ENCODE assay signal across 14 mouse cellular contexts in the genomic region with DNA sequence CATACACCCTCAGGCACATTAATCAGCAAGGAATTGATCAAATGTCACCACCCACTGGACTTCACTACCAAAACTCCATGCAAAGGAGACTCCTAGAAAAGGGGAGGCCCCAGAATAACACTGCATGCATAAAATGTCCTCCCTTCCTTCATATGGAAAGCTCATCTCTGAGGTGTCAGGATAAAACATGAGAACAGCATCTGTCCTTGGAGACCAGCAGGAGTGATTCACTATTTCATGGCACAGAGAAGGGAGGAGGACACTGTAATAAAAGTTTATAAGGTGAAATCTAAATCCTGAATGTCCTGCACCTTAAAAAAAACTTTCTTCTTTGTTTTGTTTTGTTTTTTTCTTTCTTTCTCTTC.
DNase-seq lines count a peak whose midpoint lies in the region; ATAC-seq and TF ChIP-seq lines count a peak whose summit lies in the region.
"Had no signal": no experiment of that assay in that cellular context is flagged by ENCODE, and none has a peak within 500 bp of the region (broad histone marks: within the 10 kb centered on the region; RNA-seq: fewer than 3 reads in every experiment).

No protein-coding gene starts in this region.

- peak; percentile 6; the same call in 1 of the 2 replicates for TF ChIP-seq EP300 in heart, postnatal 0 days (IDR thresholded peaks at IDR 0.05; ENCODE audit: low read depth)

- H3K4me3 ChIP-seq in heart, postnatal 0 days (ENCODE audit: low read depth, low read length): no peak overlapping the region
- no peak overlapping the region for H3K4me3 ChIP-seq in limb, embryonic 13.5 days
- H3K4me3 ChIP-seq in limb, embryonic 10.5 days: no peak overlapping the region
- H3K4me3 ChIP-seq in limb, embryonic 15.5 days: no peak overlapping the region
- H3K4me3 ChIP-seq: gastrocnemius, adult 2 months; hindbrain, embryonic 13.5 days; midbrain, embryonic 15.5 days; neural tube, embryonic 15.5 days had no signal

- H3K27me3 ChIP-seq in heart, postnatal 0 days (ENCODE audit: control insufficient read depth, insufficient read depth, low read length): no peaks in the 10 kb centered on the region
- H3K27me3 ChIP-seq in limb, embryonic 13.5 days: no peaks in the 10 kb centered on the region
- H3K27me3 ChIP-seq in limb, embryonic 10.5 days (ENCODE audit: low read depth, poor library complexity, severe bottlenecking): peaks cover 64% of the 10 kb centered on the region
- no peaks in the 10 kb centered on the region for H3K27me3 ChIP-seq in limb, embryonic 15.5 days
- H3K27me3 ChIP-seq: hindbrain, embryonic 13.5 days; midbrain, embryonic 15.5 days; neural tube, embryonic 15.5 days had no signal

- peaks cover 12% of the 10 kb centered on the region for H3K4me1 ChIP-seq in heart, postnatal 0 days (ENCODE audit: control insufficient read depth, insufficient read depth)
- H3K4me1 ChIP-seq in limb, embryonic 13.5 days: peaks cover 18% of the 10 kb centered on the region
- peaks cover 33% of the 10 kb centered on the region for H3K4me1 ChIP-seq in limb, embryonic 10.5 days
- peaks cover 10% of the 10 kb centered on the region for H3K4me1 ChIP-seq in limb, embryonic 15.5 days
- H3K4me1 ChIP-seq: midbrain, embryonic 15.5 days had no signal

- H3K4me2 ChIP-seq in heart, postnatal 0 days (ENCODE audit: low read depth, low read length): no peak overlapping the region
- no peak overlapping the region for H3K4me2 ChIP-seq in limb, embryonic 13.5 days (replicated peaks)
- no peak overlapping the region for H3K4me2 ChIP-seq in limb, embryonic 15.5 days
- H3K4me2 ChIP-seq: hindbrain, embryonic 13.5 days; midbrain, embryonic 15.5 days; neural tube, embryonic 15.5 days had no signal

- H3K36me3 ChIP-seq in heart, postnatal 0 days (replicated peaks; ENCODE audit: control insufficient read depth, insufficient read depth, low read length): no peaks in the 10 kb centered on the region
- no peaks in the 10 kb centered on the region for H3K36me3 ChIP-seq in limb, embryonic 13.5 days
- H3K36me3 ChIP-seq in limb, embryonic 10.5 days: no peaks in the 10 kb centered on the region
- H3K36me3 ChIP-seq in limb, embryonic 15.5 days: no peaks in the 10 kb centered on the region
- H3K36me3 ChIP-seq: hindbrain, embryonic 13.5 days; midbrain, embryonic 15.5 days; neural tube, embryonic 15.5 days had no signal

- H3K9ac ChIP-seq in heart, postnatal 0 days (replicated peaks; ENCODE audit: low read depth, low read length): no peak overlapping the region
- no peak overlapping the region for H3K9ac ChIP-seq in limb, embryonic 13.5 days
- no peak overlapping the region for H3K9ac ChIP-seq in limb, embryonic 15.5 days
- H3K9ac ChIP-seq: forebrain, postnatal 0 days; hindbrain, embryonic 13.5 days; midbrain, embryonic 15.5 days; neural tube, embryonic 15.5 days had no signal

- H3K9me3 ChIP-seq in heart, postnatal 0 days (replicated peaks; ENCODE audit: control insufficient read depth, low read length): no peaks in the 10 kb centered on the region
- no peaks in the 10 kb centered on the region for H3K9me3 ChIP-seq in limb, embryonic 13.5 days
- no peaks in the 10 kb centered on the region for H3K9me3 ChIP-seq in limb, embryonic 10.5 days (replicated peaks)
- H3K9me3 ChIP-seq in limb, embryonic 15.5 days: no peaks in the 10 kb centered on the region
- H3K9me3 ChIP-seq: hindbrain, embryonic 13.5 days; midbrain, embryonic 15.5 days; neural tube, embryonic 15.5 days had no signal

- TF ChIP-seq CTCF in heart, postnatal 0 days (IDR thresholded peaks at IDR 0.05; ENCODE audit: low read depth): no peak

- H3K27ac ChIP-seq in heart, postnatal 0 days (ENCODE audit: low read depth): peak overlapping the region; percentile 51
- H3K27ac ChIP-seq in limb, embryonic 13.5 days: peak overlapping the region; percentile 17; the same call in 1 of the 2 replicates
- H3K27ac ChIP-seq in limb, embryonic 10.5 days: no peak overlapping the region
- H3K27ac ChIP-seq in limb, embryonic 15.5 days: peak overlapping the region; percentile 17; the same call in 1 of the 2 replicates
- H3K27ac ChIP-seq: gastrocnemius, adult 2 months; hindbrain, embryonic 13.5 days; midbrain, embryonic 15.5 days; neural tube, embryonic 15.5 days had no signal

- intact Hi-C loops in heart, postnatal 14 days (cut with DNase I): loop anchor here (5.0 kb wide), 1 partner anchor 212 kb away; a partner anchor contains a TSS
- intact Hi-C loops in heart, postnatal 36 days (cut with DNase I): loop anchor here (5.0 kb wide), 1 partner anchor 212 kb away; a partner anchor contains a TSS

- ATAC-seq in heart, postnatal 0 days (ENCODE audit: insufficient read depth, low read depth): peak; percentile 39; the same call in 1 of the 2 replicates
- ATAC-seq in limb, embryonic 13.5 days (ENCODE audit: low FRiP score, low read depth): peak; percentile 40; the same call in 1 of the 2 replicates
- ATAC-seq in limb, embryonic 15.5 days (ENCODE audit: insufficient number of reproducible peaks, low FRiP score, low TSS enrichment, low read depth): no peak

- peak; percentile 53 for DNase-seq in heart, adult 8-10 months (ENCODE audit: low spot score)
- DNase-seq in heart, postnatal 14 days: no peak
- no peak for DNase-seq in heart, postnatal 0 days (ENCODE audit: low spot score)
- DNase-seq in heart, postnatal 36 days: no peak
- DNase-seq in limb, embryonic 10.5 days (ENCODE audit: low spot score): no peak
- DNase-seq in cerebellum, postnatal 14 days: no peak
- DNase-seq: thymus, postnatal 25 days had no signal
